Mouse (Mus musculus) megakaryocyte, adult 5-6 weeks (primary cell): ENCODE data around the gene Clstn1. TPM values are rescaled to one million over a fixed set of nuclear protein-coding genes. Genes with fewer than 3 reads are reported as not detected.

Experiments used
- ATAC-seq: 2 replicates; pipeline ENCODE4 v1.8.0; 2016; ENCODE audit warnings: mild to moderate bottlenecking, inconsistent platforms; ENCODE audit not compliant: poor library complexity, severe bottlenecking
- total RNA-seq, 2 experiments: library from RNA; stranded (forward) in 1 of 2; stranded (reverse) in 1 of 2; fragments of 153-499, 151-499 nt in 1 of 2; fragments of 221-1000, 200-1000 nt in 1 of 2; gene quantifications; 2 replicates each; pipeline versions ENCODE4 v1.2.3 to v1.2.4; 2015 to 2017

Clstn1 gene
- total RNA-seq, 2 experiments from 2014 or later, result 0.74 to 1.2 TPM

DNA sequence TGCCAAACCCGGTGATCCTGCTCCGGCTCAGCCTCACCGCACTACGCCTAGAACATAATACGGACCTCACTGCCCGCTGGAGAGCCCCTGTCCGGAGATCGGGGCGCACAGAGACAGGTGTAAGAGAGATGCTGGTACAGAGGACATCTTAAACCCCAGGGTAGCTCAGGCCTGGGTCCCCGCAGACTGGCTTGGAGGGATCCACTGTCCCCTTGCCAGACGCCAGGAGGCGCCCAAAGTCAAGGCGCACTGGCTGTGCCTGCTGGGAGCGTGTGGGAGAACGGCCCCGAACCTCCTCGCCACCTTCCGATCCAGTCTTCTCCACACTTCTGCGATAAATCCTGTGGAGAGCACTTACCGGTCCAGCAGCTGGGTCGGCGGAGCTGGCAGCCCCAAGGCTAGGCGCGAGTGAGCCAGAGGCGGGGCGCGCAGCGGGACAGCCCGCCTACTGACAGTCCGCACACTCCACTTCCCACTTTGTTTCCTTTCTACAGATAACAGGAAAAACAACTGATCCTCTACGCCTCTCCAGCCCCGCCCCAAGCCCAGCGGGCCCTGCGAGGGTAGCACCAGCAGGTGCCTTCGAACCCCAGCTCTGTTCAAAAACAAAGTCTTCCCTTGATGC lies 112.0 kb downstream of the Clstn1 start:
- ATAC-seq, result peak; percentile 40

Other genes starting within 250 kb of the Clstn1 start
- gene Ube4b, start 159.7 kb upstream of the Clstn1 start, total RNA-seq (2015), result 31.7 and 41.1 TPM in 2 replicates
- gene Ube4b, start 159.7 kb upstream of the Clstn1 start, total RNA-seq (2017), result 22.4 and 26.3 TPM in 2 replicates
- gene Rbp7, start 131.5 kb upstream of the Clstn1 start, total RNA-seq (2015), result not detected in 2 replicates
- gene Rbp7, start 131.5 kb upstream of the Clstn1 start, total RNA-seq (2017), result not detected in 2 replicates
- gene Tmem274, start 109.1 kb upstream of the Clstn1 start, total RNA-seq (2015), result not detected in 2 replicates
- not detected in 2 replicates for gene Tmem274, start 109.1 kb upstream of the Clstn1 start, total RNA-seq (2017)
- 4.0 and 5.1 TPM in 2 replicates for gene Nmnat1, start 101.3 kb upstream of the Clstn1 start, total RNA-seq (2015)
- gene Nmnat1, start 101.3 kb upstream of the Clstn1 start, total RNA-seq (2017), result 3.8 and 6.0 TPM in 2 replicates
- 17.2 and 19.1 TPM in 2 replicates for gene Lzic, start 101.2 kb upstream of the Clstn1 start, total RNA-seq (2015)
- 22.2 and 53.8 TPM in 2 replicates for gene Lzic, start 101.2 kb upstream of the Clstn1 start, total RNA-seq (2017)
- 6.2 and 8.4 TPM in 2 replicates for gene Ctnnbip1, start 68.2 kb upstream of the Clstn1 start, total RNA-seq (2015)
- 9.7 and 10.8 TPM in 2 replicates for gene Ctnnbip1, start 68.2 kb upstream of the Clstn1 start, total RNA-seq (2017)
- 76.6 and 78.3 TPM in 2 replicates for gene Pik3cd, start 116.1 kb downstream of the Clstn1 start, total RNA-seq (2015)
- 129 and 130 TPM in 2 replicates for gene Pik3cd, start 116.1 kb downstream of the Clstn1 start, total RNA-seq (2017)
- gene Tmem201, start 151.6 kb downstream of the Clstn1 start, total RNA-seq (2015), result 1.2 and 2.9 TPM in 2 replicates
- 1.5 and 1.9 TPM in 2 replicates for gene Tmem201, start 151.6 kb downstream of the Clstn1 start, total RNA-seq (2017)
- 1.7 and 2.3 TPM in 2 replicates for gene Slc25a33, start 187.8 kb downstream of the Clstn1 start, total RNA-seq (2015)
- 1.1 and 1.7 TPM in 2 replicates for gene Slc25a33, start 187.8 kb downstream of the Clstn1 start, total RNA-seq (2017)